Mouse (Mus musculus): ENCODE data around the gene Ttll11. TPM values are rescaled to one million over a fixed set of nuclear protein-coding genes. Genes with fewer than 3 reads are reported as not detected.

The Ttll11 gene
- polyA plus RNA-seq, 1 experiment, result not detected

DNA sequence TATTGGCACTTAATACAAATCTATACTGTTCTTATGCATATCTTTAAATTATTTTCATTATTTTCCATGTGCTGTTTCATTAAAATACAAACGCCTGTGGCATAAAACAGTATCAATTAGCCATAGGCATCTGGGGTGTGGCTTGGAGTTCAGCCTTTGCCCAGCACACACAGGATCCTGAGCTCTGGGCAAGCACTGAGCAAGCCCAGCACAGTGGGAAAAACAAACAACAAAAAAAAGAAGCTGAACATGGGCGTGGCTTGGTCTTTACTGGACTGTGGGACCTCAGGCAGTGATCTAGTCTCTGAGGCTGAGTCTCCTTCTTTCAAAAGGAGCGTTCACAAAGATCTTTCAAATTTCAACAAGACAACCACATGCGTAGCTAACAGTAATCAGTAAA is 116.4 kb downstream of the Ttll11 start:
- H3K4me1 ChIP-seq (ENCODE audit: control insufficient read depth, insufficient read depth, low read length), result no peaks in the 10 kb centered on the region
- TF ChIP-seq CTCF (IDR thresholded peaks at IDR 0.05; ENCODE audit: low read depth, low read length) (no peak), POLR2A (IDR thresholded peaks at IDR 0.05; ENCODE audit: borderline replicate concordance, low read depth, low read length) (no peak)
- no peak overlapping the region for H3K27ac ChIP-seq (ENCODE audit: insufficient read depth, low read depth, low read length)
- H3K4me3 ChIP-seq (ENCODE audit: insufficient read depth, low read length), result no peak overlapping the region

DNA sequence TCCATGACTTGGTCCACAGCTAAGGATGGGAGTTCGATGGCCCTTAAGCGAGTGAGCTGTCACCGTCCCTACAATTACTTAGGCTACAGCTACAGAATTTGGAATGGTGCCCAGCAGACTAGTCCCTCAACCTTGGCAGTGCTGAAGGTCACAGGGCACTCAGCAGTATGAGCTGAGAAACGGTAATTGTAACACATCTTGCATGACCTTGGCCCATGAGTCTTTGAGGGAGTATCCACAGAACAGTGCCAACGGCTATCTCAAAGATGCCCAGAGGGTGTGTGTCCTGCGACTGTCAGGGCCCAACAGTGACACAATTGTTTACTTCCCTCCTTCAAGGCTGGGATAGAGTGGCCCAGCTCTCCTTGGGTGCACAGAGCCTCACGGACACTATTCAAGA is 118.5 kb downstream of the Ttll11 start:
- no peaks in the 10 kb centered on the region for H3K4me1 ChIP-seq (ENCODE audit: control insufficient read depth, insufficient read depth, low read length)
- no peak overlapping the region for H3K4me3 ChIP-seq (ENCODE audit: insufficient read depth, low read length)
- TF ChIP-seq POLR2A (IDR thresholded peaks at IDR 0.05; ENCODE audit: borderline replicate concordance, low read depth, low read length) (no peak), CTCF (IDR thresholded peaks at IDR 0.05; ENCODE audit: low read depth, low read length) (no peak)
- H3K27ac ChIP-seq (ENCODE audit: insufficient read depth, low read depth, low read length), result no peak overlapping the region

DNA sequence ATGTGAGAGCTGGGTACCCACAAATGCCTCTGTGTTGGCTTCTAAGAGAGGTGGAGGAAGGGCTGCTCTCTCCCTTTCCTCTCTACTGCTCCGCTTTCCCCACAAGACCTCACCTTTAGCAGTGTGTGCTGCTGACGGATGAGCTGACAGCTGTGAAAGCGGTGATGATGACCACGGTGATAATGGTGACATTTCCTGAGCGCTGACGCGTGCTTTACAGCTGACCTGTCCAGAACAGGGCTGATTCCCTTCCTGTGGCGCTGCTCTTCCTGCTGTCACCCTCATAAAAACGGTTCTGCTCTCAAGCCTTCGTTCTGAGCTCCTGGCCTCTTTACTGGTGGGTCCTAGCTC is 119.3 kb downstream of the Ttll11 start:
- H3K4me1 ChIP-seq (ENCODE audit: control insufficient read depth, insufficient read depth, low read length), result no peaks in the 10 kb centered on the region
- H3K27ac ChIP-seq (ENCODE audit: insufficient read depth, low read depth, low read length), result no peak overlapping the region
- no peak for TF ChIP-seq POLR2A (IDR thresholded peaks at IDR 0.05; ENCODE audit: borderline replicate concordance, low read depth, low read length)
- no peak overlapping the region for H3K4me3 ChIP-seq (ENCODE audit: insufficient read depth, low read length)

DNA sequence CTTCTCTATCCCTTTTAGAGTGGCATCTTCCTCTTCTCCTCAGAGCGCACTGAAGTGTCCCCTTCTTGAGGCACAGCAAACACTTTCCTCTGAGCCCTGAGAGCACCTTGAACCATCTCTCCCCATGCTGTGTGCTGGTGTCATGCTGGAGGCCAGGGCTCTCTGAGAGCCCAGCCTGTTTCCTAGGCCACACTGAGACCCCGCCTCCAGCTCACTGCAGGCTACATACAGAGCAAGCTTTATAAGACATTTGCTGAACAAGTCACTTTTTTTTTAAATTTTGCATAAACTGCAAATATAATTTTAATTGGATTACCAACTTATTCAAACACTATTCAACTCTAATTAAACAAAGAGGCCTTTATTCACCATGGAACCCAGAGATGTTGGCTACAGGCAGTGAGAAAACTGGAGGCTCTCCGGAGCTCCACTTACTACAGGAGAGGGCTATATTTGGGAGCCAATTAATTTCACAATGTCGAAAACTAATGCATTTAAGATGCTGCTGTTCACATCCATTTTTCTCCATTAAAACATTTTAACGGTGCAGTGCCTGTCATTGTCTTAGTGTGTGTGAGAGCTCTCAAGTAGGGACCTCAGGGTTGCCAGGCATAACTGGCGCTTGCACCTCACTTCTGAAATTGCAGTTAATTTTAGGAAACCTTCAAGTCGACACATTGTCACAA is 119.9 kb downstream of the Ttll11 start:
- Histone ChIP-seq H3K4me1 (ENCODE audit: control insufficient read depth, insufficient read depth, low read length) (no peaks in the 10 kb centered on the region), H3K27ac (ENCODE audit: insufficient read depth, low read depth, low read length) (no peak overlapping the region), H3K4me3 (ENCODE audit: insufficient read depth, low read length) (no peak overlapping the region)
- no peak for TF ChIP-seq POLR2A (IDR thresholded peaks at IDR 0.05; ENCODE audit: borderline replicate concordance, low read depth, low read length)
- TF ChIP-seq CTCF (IDR thresholded peaks at IDR 0.05; ENCODE audit: low read depth, low read length), result no peak

GRCm38 (mm10) chr2:35858281-35858680 is 121.4 kb downstream of the Ttll11 start:
- Histone ChIP-seq H3K27ac (ENCODE audit: insufficient read depth, low read depth, low read length) (no peak overlapping the region), H3K4me1 (ENCODE audit: control insufficient read depth, insufficient read depth, low read length) (no peaks in the 10 kb centered on the region), H3K4me3 (ENCODE audit: insufficient read depth, low read length) (no peak overlapping the region)
- no peak for TF ChIP-seq CTCF (IDR thresholded peaks at IDR 0.05; ENCODE audit: low read depth, low read length)
- no peak for TF ChIP-seq POLR2A (IDR thresholded peaks at IDR 0.05; ENCODE audit: borderline replicate concordance, low read depth, low read length)

- no peak for TF ChIP-seq CTCF (IDR thresholded peaks at IDR 0.05; ENCODE audit: low read depth, low read length)
- no peak for TF ChIP-seq POLR2A (IDR thresholded peaks at IDR 0.05; ENCODE audit: borderline replicate concordance, low read depth, low read length)
- no peak overlapping the region for H3K27ac ChIP-seq (ENCODE audit: insufficient read depth, low read depth, low read length)
- H3K4me3 ChIP-seq (ENCODE audit: insufficient read depth, low read length), result no peak overlapping the region
- H3K4me1 ChIP-seq (ENCODE audit: control insufficient read depth, insufficient read depth, low read length), result no peaks in the 10 kb centered on the region
Observed at GRCm38 (mm10) chr2:35856901-35857300, 122.8 kb downstream of the Ttll11 start.

- Histone ChIP-seq H3K4me1 (ENCODE audit: control insufficient read depth, insufficient read depth, low read length) (no peaks in the 10 kb centered on the region), H3K27ac (ENCODE audit: insufficient read depth, low read depth, low read length) (no peak overlapping the region), H3K4me3 (ENCODE audit: insufficient read depth, low read length) (no peak overlapping the region)
- TF ChIP-seq POLR2A (IDR thresholded peaks at IDR 0.05; ENCODE audit: borderline replicate concordance, low read depth, low read length) (no peak), CTCF (IDR thresholded peaks at IDR 0.05; ENCODE audit: low read depth, low read length) (no peak)
Observed at GRCm38 (mm10) chr2:35854877-35855276, 124.8 kb downstream of the Ttll11 start.

DNA sequence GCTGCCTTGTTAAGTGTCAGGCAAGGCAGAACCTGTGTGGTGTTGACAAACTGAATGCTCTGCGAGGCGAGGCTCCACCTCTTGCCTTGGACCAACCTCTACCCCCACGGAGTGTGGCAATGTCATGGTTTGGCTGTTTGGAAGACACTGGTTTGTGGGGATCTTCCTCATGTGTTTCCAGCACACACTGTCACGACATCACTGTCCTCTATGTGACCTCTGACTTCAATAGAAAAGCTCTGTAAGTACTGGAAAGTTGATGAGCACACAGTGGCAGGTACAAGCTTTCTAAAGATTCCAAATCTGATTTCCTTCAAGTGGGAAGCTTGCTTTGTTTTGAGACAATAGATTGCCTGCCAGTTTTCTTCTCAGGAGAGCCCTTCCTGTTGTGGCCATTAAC is 126.7 kb downstream of the Ttll11 start:
- no peak for TF ChIP-seq CTCF (IDR thresholded peaks at IDR 0.05; ENCODE audit: low read depth, low read length)
- TF ChIP-seq POLR2A (IDR thresholded peaks at IDR 0.05; ENCODE audit: borderline replicate concordance, low read depth, low read length), result no peak
- no peak overlapping the region for H3K4me3 ChIP-seq (ENCODE audit: insufficient read depth, low read length)
- H3K4me1 ChIP-seq (ENCODE audit: control insufficient read depth, insufficient read depth, low read length), result no peaks in the 10 kb centered on the region
- no peak overlapping the region for H3K27ac ChIP-seq (ENCODE audit: insufficient read depth, low read depth, low read length)

GRCm38 (mm10) chr2:35852164-35852509 is 127.6 kb downstream of the Ttll11 start:
- H3K4me1 ChIP-seq (ENCODE audit: control insufficient read depth, insufficient read depth, low read length), result no peaks in the 10 kb centered on the region
- H3K4me3 ChIP-seq (ENCODE audit: insufficient read depth, low read length), result no peak overlapping the region
- TF ChIP-seq POLR2A (IDR thresholded peaks at IDR 0.05; ENCODE audit: borderline replicate concordance, low read depth, low read length), result no peak
- TF ChIP-seq CTCF (IDR thresholded peaks at IDR 0.05; ENCODE audit: low read depth, low read length), result no peak
- H3K27ac ChIP-seq (ENCODE audit: insufficient read depth, low read depth, low read length), result no peak overlapping the region

DNA sequence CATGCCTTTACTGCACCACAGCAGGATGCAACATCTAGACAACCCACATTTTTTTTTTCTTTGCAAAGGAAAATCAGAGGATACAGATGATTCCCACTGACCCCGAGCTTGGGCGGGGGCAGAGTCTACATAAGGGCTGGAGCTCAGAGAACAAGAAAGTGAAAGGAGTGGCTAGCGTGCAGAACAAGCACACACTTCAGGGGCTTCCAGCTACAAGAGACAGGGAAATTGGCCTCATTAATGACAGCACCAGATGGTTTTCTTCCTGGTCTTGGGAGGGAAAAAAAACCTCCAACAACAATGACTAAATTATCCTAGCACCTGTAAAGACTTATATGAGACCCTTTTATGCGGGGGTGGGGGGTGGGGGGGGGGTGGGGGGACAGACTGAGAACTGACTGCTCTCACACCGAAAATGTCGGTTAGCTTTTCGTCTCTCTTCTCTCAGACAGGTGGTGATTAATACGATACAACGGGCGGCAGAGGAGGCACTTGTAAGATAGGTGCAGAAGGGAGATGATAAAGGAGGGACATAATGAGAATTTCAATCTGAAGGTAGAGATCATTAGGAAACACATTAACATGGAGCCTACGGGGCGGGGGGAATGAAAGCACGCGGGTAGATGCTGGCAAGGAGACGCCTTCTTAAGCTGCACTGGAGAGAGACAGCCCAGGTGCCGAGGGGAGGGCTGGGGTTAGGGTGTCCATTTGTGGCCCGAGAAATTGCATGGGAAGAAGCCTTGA is 128.1 kb downstream of the Ttll11 start:
- no peak overlapping the region for H3K27ac ChIP-seq (ENCODE audit: insufficient read depth, low read depth, low read length)
- no peaks in the 10 kb centered on the region for H3K4me1 ChIP-seq (ENCODE audit: control insufficient read depth, insufficient read depth, low read length)
- no peak overlapping the region for H3K4me3 ChIP-seq (ENCODE audit: insufficient read depth, low read length)
- TF ChIP-seq POLR2A (IDR thresholded peaks at IDR 0.05; ENCODE audit: borderline replicate concordance, low read depth, low read length), result no peak
- no peak for TF ChIP-seq CTCF (IDR thresholded peaks at IDR 0.05; ENCODE audit: low read depth, low read length)

All from bone marrow macrophage, adult 2 months (primary cell).